19 mouse cellular contexts compared by ENCODE assay signal in the genomic region with DNA sequence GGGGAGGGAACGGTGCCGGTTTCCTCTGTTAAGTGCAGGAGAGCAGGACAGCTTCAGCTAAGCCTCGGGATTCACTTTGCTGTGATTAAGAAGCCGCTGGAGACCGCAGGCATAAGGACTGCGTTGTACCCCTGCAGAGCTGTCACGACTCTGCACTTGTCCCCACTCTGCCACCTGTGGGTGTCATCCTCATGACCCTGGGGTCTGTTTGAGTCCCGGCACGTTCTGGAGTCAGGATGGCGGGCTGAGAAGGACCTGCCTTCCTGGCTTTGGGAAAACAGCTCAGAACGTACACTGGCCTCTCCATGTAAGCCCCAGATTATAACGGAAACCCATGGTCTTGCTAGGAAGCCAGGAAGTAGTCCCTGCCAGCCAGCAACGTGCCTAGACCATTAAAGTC.
"Had no signal": no experiment of that assay in that cellular context is flagged by ENCODE, and none has a peak within 500 bp of the region (broad histone marks: within the 10 kb centered on the region; RNA-seq: fewer than 3 reads in every experiment).

No protein-coding gene starts in this region.

- H3K36me3 ChIP-seq: liver, embryonic 13.5 days; midbrain, embryonic 12.5 days; neural tube, embryonic 13.5 days had no signal

- H3K4me1 ChIP-seq: liver, embryonic 13.5 days; midbrain, embryonic 12.5 days; stomach, embryonic 15.5 days had no signal

- ATAC-seq: midbrain, embryonic 16.5 days had no signal

- H3K9ac ChIP-seq: liver, embryonic 13.5 days; midbrain, embryonic 12.5 days; neural tube, embryonic 13.5 days; stomach, embryonic 15.5 days had no signal

- H3K4me3 ChIP-seq: left cerebral cortex, adult 2 months; liver, embryonic 13.5 days; midbrain, embryonic 12.5 days; myocyte; neural tube, embryonic 13.5 days; stomach, embryonic 15.5 days had no signal

- H3K27me3 ChIP-seq: liver, embryonic 13.5 days; midbrain, embryonic 12.5 days; neural tube, embryonic 13.5 days; stomach, embryonic 15.5 days had no signal

- DNase-seq: kidney, postnatal 10 days; kidney, postnatal 36 days; layer of hippocampus, postnatal 36 days; liver, embryonic 13.5 days; lung, adult 2 months; lung, postnatal 14 days; lung, postnatal 4 days; retina, postnatal 1 day; right cerebral cortex, postnatal 25 days; spleen, adult 18-20 months; thymus, adult 2 months; thymus, postnatal 14 days; thymus, postnatal 4 days had no signal

- H3K27ac ChIP-seq: left cerebral cortex, adult 2 months; liver, embryonic 13.5 days; midbrain, embryonic 12.5 days; neural tube, embryonic 13.5 days; stomach, embryonic 15.5 days had no signal

- H3K4me2 ChIP-seq: liver, embryonic 13.5 days; midbrain, embryonic 12.5 days; neural tube, embryonic 13.5 days; stomach, embryonic 15.5 days had no signal

- H3K9me3 ChIP-seq: liver, embryonic 13.5 days; midbrain, embryonic 12.5 days; neural tube, embryonic 13.5 days; stomach, embryonic 15.5 days had no signal
